Mouse (Mus musculus) G1E-ER4 (cell line): ENCODE measurements around the gene Cox6b1. TPM values are rescaled to one million over a fixed set of nuclear protein-coding genes. Genes with fewer than 3 reads are reported as not detected.

Experiments
- GATA1 ChIP-seq: IDR thresholded peaks from one replicate; pipeline ENCODE4 v1.8.0; 2012; ENCODE audit warnings: low read length, inconsistent platforms
- polyA plus RNA-seq: library from polyadenylated mRNA; stranded (reverse); fragments of >175 nt; gene quantifications from 2 replicates; pipeline ENCODE4 v1.2.3, GENCODE M21; 2012

Cox6b1 gene
- polyA plus RNA-seq, 1 experiment: 98.1 TPM

DNA sequence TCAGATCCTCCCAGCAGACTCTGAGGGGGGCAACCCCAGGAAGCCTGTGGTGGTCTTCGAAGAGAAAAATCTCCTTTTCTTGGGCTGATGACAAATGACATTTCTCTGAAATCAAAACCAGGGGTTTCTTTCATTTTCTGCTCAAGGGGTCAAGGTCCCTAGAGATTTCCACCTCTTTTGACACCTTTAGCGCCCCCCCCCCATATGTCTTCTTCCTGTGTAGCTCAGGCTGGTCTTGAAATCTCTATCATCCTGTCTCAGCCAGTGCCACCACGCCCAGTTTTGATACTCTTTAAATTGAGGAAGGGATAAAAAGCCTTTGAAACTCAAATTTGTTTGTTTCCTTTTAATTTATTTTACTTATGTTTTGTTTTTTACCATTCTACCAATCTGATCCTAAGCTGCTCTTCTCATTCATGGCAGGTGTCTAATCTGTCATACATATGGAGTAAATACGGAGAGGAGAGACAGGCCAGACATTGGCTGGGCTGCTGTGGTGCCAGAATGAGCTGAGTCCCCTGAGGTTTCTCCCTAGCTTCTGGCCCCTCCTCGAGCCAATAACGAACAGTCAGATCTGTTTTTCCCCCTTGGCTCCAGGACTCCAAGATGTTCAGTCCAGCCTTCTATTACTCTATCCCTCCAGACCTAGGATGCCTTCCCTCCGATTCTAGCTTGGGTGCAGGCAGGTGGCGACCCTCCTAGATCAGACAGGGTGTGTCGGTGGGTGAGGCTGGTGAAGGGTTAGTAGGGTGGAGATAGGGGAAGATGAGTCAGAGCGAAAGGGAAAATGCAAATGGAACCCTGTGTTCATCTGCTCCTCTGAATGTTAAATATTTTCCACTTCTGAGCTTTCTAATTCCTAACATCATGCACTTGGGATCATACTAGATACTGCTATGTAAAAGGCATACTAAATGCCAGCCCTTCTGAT is 32.1 kb downstream of the Cox6b1 start:
- no peak for TF ChIP-seq GATA1

- no peak for TF ChIP-seq GATA1
Measured at GRCm38 (mm10) chr7:30592772-30593423, 33.1 kb downstream of the Cox6b1 start.

DNA sequence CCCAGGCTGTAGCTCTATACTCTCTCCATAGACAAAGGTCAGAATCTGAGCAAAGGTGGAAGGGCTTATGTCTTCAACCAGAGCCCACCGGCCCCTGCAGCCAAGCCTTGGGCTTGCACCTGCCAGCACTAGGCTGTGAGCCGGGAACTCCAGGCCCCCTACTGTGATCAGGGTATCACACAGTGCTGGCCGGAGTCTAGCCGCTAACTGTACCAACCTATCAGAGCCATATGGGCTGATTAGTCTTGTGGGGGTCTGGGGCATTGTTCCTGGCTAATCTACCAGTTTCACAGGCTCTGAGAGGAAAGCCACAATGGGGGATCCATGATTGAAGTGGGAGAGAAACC is 34.4 kb downstream of the Cox6b1 start:
- TF ChIP-seq GATA1: no peak

DNA sequence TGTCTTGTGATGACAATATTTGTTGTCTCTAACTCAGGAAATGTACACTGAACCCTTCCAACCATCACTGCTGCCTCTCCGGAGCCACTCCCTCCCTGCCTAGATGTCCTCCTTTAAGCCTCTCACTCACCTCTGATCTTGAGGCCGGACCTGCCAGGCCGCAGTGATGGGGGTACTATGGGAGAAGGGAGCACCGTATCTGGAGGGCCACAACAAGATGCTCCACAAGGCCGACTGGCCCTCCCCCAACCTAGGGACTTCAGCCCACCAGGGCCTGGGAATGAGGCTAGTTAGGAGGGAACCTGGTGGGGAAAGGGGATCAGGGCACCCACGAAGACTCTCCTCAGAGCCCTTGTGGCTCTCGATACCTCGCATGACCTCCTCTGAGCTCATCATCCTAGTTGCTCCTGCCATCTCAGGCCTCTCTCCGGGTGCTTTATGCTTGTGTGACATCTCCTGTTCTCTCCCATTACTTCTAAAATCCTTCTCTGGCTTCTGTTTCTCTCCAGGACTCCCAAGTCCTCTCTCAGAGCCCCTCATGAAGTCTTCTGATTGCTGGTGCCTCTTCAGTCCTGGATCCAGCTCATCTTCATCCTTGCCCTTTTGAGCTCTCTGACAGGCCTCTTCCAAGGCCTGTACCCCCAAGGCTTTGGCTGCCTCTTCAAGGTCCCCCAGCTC is 34.9 kb downstream of the Cox6b1 start:
- no peak for TF ChIP-seq GATA1

DNA sequence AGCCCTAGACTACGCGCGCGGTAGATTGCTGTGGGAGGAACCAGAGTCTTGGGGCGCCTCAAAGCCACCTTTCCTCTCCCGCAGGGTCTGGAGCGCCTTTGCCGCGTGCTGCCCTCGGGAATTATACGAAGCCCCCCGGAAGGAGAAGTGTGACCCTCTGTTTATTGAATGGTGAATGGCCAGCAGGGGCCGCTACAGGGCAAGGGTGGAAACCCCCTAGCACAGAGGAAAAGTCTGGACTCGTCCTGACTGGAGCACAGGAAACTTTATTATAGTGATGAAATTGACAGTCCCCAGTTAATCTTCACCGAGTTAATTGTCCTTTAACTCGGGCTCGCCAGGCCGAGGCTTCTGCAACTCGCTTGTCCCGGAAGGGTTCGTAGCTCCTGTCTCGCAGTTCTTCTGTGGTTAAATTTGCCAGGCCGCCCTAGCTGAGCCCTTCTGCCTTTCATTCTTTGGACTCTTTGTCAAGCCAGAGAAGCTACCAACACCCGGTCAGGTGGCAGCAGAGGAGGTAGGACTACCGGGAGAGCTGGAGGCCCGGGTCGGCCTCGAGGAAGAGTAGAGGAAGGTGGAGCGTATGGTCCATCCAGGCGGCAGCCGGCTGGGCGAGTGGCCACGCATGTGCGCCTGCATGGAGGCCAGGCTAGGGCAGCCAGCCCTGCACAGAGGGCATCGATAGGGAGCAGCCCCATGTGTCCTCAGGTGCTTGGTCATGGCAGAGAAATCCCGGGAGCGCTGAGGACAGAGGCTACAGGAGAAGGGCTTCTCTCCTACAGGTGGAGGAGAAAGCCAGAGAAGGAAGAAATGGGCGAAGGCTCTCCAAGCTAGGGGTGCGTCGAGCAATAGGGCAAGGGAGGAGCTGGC is 36.3 kb downstream of the Cox6b1 start:
- no peak for TF ChIP-seq GATA1

DNA sequence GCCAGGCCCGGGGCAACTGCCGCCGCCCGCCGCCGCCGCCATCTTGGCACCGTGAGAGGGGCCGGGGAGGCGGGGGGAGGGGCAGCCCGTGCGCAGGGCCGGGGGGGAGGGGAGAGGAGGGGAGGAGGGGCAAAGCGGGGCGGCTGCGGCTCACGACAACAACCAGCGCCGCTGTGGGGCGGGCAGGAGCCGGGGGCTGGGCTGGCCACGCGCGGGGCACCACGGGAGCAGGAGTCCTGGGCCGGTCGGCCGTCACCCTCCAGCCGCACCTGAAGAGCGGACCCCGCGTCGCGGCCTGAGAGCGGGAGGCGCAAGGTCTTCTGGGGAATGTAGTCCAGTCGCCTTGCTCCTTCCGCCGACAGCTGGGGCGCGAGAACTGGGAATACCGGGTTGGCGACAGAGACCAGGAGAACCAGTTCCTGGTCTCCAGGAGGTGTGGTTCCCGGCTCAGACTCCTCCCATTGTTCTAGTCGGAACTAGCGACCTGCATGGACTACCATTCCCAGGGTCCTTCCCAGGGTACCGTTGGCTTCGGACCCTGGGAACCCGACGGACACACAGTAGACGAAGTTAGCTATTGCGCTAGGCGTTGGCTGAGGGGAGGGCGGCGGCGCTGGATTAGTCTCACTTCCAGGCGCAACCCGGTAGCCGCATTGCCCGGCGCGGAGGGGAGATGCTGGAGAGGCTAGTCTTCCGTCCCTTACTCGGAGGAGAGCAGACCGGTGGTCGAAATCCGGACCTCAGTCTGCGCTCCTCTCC is 37.1 kb downstream of the Cox6b1 start, which contains the start of gene Kmt2b:
Gene Kmt2b, minus strand, starts transcription at position 51 of the 759 bp plus-strand sequence.
- TF ChIP-seq GATA1: no peak

DNA sequence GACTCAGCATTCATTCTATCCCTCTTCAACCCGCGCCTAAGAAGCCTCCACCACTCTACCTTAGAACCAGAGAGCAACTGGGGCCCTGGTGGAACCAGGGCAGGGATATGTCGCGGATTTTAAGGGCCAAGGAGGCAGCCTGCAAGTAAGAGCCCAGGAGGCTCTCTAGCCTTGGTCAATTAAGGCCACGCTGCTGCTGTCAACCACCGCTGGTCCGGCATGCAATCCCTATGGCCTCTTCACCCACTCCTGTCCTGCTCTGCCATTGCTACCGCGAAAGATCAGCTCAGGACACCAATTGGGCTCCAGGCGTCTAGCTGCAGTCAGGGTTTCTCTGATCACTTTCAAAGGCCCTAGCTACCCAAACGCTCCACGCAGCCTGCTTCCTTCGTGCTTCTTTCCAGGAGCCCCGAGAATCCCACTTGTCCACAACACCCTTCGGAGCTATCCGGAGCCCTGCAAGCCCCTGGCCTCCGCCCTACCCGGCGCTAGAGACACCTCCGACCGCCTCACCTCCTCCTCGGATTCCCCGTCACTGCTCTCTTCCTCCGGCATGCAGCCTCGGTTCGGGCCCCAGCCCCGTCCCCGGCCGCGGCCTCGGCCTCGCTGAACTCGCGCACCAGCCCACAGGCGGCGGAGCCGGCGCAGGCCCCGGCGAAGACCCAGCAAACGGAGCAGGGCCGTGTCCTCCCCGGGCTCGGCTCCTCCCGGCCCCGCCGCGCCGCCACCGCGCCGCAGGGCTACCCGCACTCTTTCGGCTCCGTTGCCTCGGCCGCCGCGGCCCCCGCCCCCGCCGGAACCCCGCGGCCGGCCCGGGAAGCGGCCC is 37.9 kb downstream of the Cox6b1 start:
- TF ChIP-seq GATA1: no peak

GRCm38 (mm10) chr7:30586455-30587020 is 39.4 kb downstream of the Cox6b1 start:
- no peak for TF ChIP-seq GATA1

DNA sequence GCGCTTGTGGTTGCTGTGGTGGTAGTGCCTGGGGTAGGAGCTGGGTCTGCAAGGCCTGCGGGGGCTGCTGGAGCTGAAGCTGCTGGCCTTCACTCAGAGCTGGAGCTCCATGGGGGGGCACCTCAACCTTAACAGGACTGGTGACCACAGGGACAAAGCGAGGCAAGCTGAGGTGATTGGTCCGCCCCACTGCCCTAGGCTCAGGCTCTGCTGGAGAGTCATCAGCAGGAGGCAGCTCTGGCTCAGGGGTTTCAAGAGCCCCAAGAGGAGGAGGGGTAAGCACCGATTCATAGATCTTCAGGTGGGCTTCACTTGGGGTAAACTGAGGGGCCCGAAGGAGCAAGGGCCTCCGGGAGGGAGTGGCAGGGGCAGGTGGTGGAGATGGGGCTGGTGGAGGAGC is 40.8 kb downstream of the Cox6b1 start:
- no peak for TF ChIP-seq GATA1

DNA sequence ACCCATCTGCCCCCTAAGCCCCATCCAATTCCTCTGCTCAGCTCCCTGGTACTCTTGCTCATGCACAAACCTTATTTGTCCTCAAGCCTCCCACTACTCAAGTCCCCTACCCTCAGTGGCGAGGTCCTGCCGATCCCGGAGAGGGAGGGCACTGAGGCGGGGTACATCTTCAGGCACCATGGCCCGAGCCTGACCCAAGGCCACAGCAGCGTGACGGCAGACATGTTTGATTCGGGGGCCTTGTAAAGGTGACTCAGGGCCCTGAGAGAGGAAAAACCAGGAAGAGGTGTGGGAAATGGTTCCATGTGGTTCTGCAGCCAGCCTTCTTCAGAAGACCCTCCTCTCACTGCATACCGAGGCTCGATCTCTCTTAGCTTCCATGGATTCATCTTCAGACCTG is 41.6 kb downstream of the Cox6b1 start:
- no peak for TF ChIP-seq GATA1

DNA sequence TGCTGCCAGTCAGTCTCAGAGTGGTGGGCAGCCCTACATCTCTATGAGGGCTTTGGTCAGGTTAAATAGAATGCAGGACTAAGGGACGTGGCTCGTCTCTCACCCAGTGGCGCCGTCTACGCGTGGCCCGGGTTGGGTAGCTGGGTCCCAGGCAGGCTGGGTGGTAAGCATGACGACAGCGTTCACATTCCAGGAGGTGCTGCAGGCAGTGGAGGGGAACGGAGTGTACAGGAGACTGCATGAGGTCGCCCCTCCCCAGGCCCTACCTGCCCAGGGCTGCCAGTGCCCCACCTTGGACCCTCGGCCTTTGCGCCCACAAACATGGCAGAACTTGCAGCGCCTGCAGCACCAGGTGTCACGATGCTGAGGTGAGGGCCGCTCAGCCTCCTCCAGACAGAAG is 44.4 kb downstream of the Cox6b1 start:
- TF ChIP-seq GATA1: no peak

- no peak for TF ChIP-seq GATA1
Measured at GRCm38 (mm10) chr7:30579950-30580349, 46.0 kb downstream of the Cox6b1 start.

DNA sequence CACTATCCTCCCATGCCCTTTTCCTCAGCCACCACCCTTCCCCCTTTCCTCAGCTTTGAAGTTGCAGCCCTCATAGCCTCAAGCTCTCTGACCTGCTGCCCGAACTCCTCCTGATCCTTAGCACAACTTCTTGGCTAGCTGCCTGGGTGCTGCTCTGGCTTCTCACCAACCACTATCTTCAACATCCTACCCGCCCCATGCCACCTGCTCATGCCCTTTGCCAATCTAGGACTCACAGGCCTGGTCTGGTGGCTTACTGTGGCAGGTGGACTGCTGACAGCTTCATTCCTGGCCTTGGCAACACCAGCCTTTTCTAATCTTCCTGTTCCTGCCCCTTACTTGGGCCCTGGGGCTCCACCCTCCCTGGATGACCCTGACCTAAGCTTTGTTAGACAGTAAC is 53.0 kb downstream of the Cox6b1 start:
- no peak for TF ChIP-seq GATA1

GRCm38 (mm10) chr7:30572389-30572788 is 53.6 kb downstream of the Cox6b1 start:
- no peak for TF ChIP-seq GATA1
